Mouse (Mus musculus) erythroblast, embryonic 14.5 days (primary cell): ENCODE measurements at regions not wholly inside any gene's neighbourhood (a gene's known extent, or its start where the extent isn't known, plus 50 kb on each side); places are given as distances from the start of the nearest gene placed in this dataset.

ENCODE experiments used
- GATA1 ChIP-seq: IDR thresholded peaks from 2 replicates; pipeline ENCODE4 v1.6.1; 2012; ENCODE audit warnings: low read length, inconsistent platforms, mixed read lengths
- TAL1 ChIP-seq: IDR thresholded peaks from 3 replicates; pipeline ENCODE4 v1.6.1; 2012; ENCODE audit warnings: low read length, inconsistent platforms, mixed read lengths

GRCm38 (mm10) chr2:61402588-61403487, 175.5 kb upstream of the Tank start:
- no peak for TF ChIP-seq TAL1
- TF ChIP-seq GATA1 = no peak
